Mouse (Mus musculus): ENCODE data around the gene Thap11.

Thap11 gene

GRCm38 (mm10) chr8:105854715-105855216 is at the start of gene Thap11:
Gene Thap11 (plus strand): TSS chr8:105855132.
- no peak for TF ChIP-seq GATA4 (IDR thresholded peaks at IDR 0.05; ENCODE audit: insufficient replicate concordance, low read length)

- no peak for TF ChIP-seq GATA4 (IDR thresholded peaks at IDR 0.05; ENCODE audit: insufficient replicate concordance, low read length)
Measured at GRCm38 (mm10) chr8:105805346-105805745, 49.6 kb upstream of the Thap11 start.

GRCm38 (mm10) chr8:105805964-105806363 is 49.0 kb upstream of the Thap11 start:
- TF ChIP-seq GATA4 (IDR thresholded peaks at IDR 0.05; ENCODE audit: insufficient replicate concordance, low read length) = no peak

GRCm38 (mm10) chr8:105807766-105808165 is 47.2 kb upstream of the Thap11 start:
- peak; percentile 54; the same call in 1 of the 2 replicates for TF ChIP-seq GATA4 (IDR thresholded peaks at IDR 0.05; ENCODE audit: insufficient replicate concordance, low read length)

GRCm38 (mm10) chr8:105808480-105808879 is 46.5 kb upstream of the Thap11 start:
- TF ChIP-seq GATA4 (IDR thresholded peaks at IDR 0.05; ENCODE audit: insufficient replicate concordance, low read length) = no peak

- no peak for TF ChIP-seq GATA4 (IDR thresholded peaks at IDR 0.05; ENCODE audit: insufficient replicate concordance, low read length)
Measured at GRCm38 (mm10) chr8:105810245-105810786, 44.6 kb upstream of the Thap11 start.

GRCm38 (mm10) chr8:105811061-105811460 is 43.9 kb upstream of the Thap11 start:
- TF ChIP-seq GATA4 (IDR thresholded peaks at IDR 0.05; ENCODE audit: insufficient replicate concordance, low read length) = no peak

GRCm38 (mm10) chr8:105811543-105811942 is 43.4 kb upstream of the Thap11 start:
- TF ChIP-seq GATA4 (IDR thresholded peaks at IDR 0.05; ENCODE audit: insufficient replicate concordance, low read length) = no peak

GRCm38 (mm10) chr8:105812511-105812910 is 42.4 kb upstream of the Thap11 start:
- TF ChIP-seq GATA4 (IDR thresholded peaks at IDR 0.05; ENCODE audit: insufficient replicate concordance, low read length) = no peak

- TF ChIP-seq GATA4 (IDR thresholded peaks at IDR 0.05; ENCODE audit: insufficient replicate concordance, low read length) = no peak
Measured at GRCm38 (mm10) chr8:105813241-105813640, 41.7 kb upstream of the Thap11 start.

- TF ChIP-seq GATA4 (IDR thresholded peaks at IDR 0.05; ENCODE audit: insufficient replicate concordance, low read length) = no peak
Measured at GRCm38 (mm10) chr8:105819659-105820058, 35.3 kb upstream of the Thap11 start.

GRCm38 (mm10) chr8:105820925-105821324 is 34.0 kb upstream of the Thap11 start:
- TF ChIP-seq GATA4 (IDR thresholded peaks at IDR 0.05; ENCODE audit: insufficient replicate concordance, low read length) = no peak

GRCm38 (mm10) chr8:105825506-105825905 is 29.4 kb upstream of the Thap11 start:
- no peak for TF ChIP-seq GATA4 (IDR thresholded peaks at IDR 0.05; ENCODE audit: insufficient replicate concordance, low read length)

- no peak for TF ChIP-seq GATA4 (IDR thresholded peaks at IDR 0.05; ENCODE audit: insufficient replicate concordance, low read length)
Measured at GRCm38 (mm10) chr8:105826379-105826778, 28.6 kb upstream of the Thap11 start.

- no peak for TF ChIP-seq GATA4 (IDR thresholded peaks at IDR 0.05; ENCODE audit: insufficient replicate concordance, low read length)
Measured at GRCm38 (mm10) chr8:105826861-105827848, 27.8 kb upstream of the Thap11 start, which contains the start of the genes Ranbp10 and Tsnaxip1. Gene Ranbp10 (minus strand): TSS chr8:105827350. Gene Tsnaxip1 (plus strand): TSS chr8:105827731.

- TF ChIP-seq GATA4 (IDR thresholded peaks at IDR 0.05; ENCODE audit: insufficient replicate concordance, low read length) = no peak
Measured at GRCm38 (mm10) chr8:105835318-105835717, 19.6 kb upstream of the Thap11 start.
